Mouse (Mus musculus): ENCODE results near the gene Cyfip1.

DNA sequence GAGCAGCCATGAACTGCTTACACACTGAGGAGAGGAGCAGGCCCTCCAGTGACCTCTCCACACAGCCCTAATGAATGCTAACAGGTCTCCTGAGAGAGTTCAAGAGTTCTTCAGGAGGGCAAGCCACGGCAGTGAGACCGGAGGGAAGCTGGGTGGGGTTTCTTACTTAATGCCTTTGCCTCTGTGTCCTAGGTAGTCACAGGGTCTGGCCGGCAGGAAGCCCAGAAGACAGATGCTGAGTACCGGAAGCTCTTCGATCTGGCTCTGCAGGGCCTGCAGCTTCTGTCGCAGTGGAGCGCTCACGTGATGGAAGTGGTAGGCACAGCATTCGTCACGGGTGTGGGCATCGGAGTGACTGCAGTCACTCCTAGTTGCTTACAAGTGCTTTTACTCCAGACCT, 50.3 kb downstream of the Cyfip1 start:
- TF ChIP-seq CTCF (IDR thresholded peaks at IDR 0.05; ENCODE audit: low read depth): no peak
- no peak for TF ChIP-seq EP300 (IDR thresholded peaks at IDR 0.05; ENCODE audit: low read depth)

Data from liver, embryonic 14.5 days (tissue).